Comparison of ENCODE assay signal across 8 mouse cellular contexts in the genomic region with DNA sequence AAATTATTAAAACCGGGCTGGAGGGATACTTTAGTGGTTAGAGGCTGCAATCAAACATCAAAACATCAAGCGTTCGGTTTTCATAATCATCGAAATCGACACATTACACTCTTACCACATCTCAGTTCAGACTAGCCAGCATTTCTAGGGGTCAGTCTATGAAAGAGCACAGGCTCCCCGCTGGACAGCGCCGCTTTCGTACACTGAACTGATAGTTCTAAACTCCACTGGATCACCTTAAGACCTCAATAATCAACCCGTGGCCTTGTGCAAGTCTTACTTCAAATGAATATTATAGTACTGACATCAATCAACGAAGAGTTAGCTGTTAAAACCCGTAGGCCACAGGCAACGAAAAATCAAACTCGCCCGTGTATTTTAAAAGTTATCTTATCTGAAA. TPM values are rescaled to one million over a fixed set of nuclear protein-coding genes. Genes with fewer than 3 reads are reported as not detected.
DNase-seq lines count a peak whose midpoint lies in the region; ATAC-seq and TF ChIP-seq lines count a peak whose summit lies in the region.

No protein-coding gene starts in this region.

- no peak overlapping the region for H3K9ac ChIP-seq in neural tube, embryonic 11.5 days (ENCODE audit: low read length)
- 0 out of 2 replicates have a peak overlapping the region, but pooled peaks have one; percentile 44 for H3K9ac ChIP-seq in embryonic facial prominence, embryonic 15.5 days
- H3K9ac ChIP-seq in limb, embryonic 14.5 days (ENCODE audit: low read depth, low read length, severe bottlenecking), result peak overlapping the region; percentile 70; the same call in 1 of the 2 replicates
- peak overlapping the region; percentile 75 for H3K9ac ChIP-seq in stomach, embryonic 16.5 days (ENCODE audit: low read length)

- H3K4me2 ChIP-seq in neural tube, embryonic 11.5 days (ENCODE audit: low read depth), result peak overlapping the region; percentile 86
- peak overlapping the region; percentile 84 for H3K4me2 ChIP-seq in embryonic facial prominence, embryonic 15.5 days (replicated peaks)
- peak overlapping the region; percentile 92 for H3K4me2 ChIP-seq in limb, embryonic 14.5 days (replicated peaks; ENCODE audit: low read depth, low read length, severe bottlenecking)
- H3K4me2 ChIP-seq in stomach, embryonic 16.5 days (ENCODE audit: low read depth, low read length), result peak overlapping the region; percentile 77

- WGBS in neural tube, embryonic 11.5 days, result 41% methylated on average over 15 of the region's 15 CpGs
- WGBS in embryonic facial prominence, embryonic 15.5 days, result 26% methylated on average over 15 of the region's 15 CpGs
- WGBS in limb, embryonic 14.5 days, result 27% methylated on average over 15 of the region's 15 CpGs
- WGBS in stomach, embryonic 16.5 days, result 34% methylated on average over 15 of the region's 15 CpGs

- H3K27ac ChIP-seq in neural tube, embryonic 11.5 days (ENCODE audit: low read depth, low read length), result no peak overlapping the region
- H3K27ac ChIP-seq in embryonic facial prominence, embryonic 15.5 days (replicated peaks), result no peak overlapping the region
- H3K27ac ChIP-seq in limb, embryonic 14.5 days (replicated peaks; ENCODE audit: low read depth, low read length), result no peak overlapping the region
- H3K27ac ChIP-seq in stomach, embryonic 16.5 days (ENCODE audit: low read length), result no peak overlapping the region

- peak overlapping the region; percentile 63 for H3K4me3 ChIP-seq in neural tube, embryonic 11.5 days (ENCODE audit: low read depth, low read length)
- peak overlapping the region; percentile 68 for H3K4me3 ChIP-seq in embryonic facial prominence, embryonic 15.5 days (replicated peaks)
- H3K4me3 ChIP-seq in limb, embryonic 14.5 days (replicated peaks; ENCODE audit: low read length), result peak overlapping the region; percentile 72
- peak overlapping the region; percentile 70 for H3K4me3 ChIP-seq in stomach, embryonic 16.5 days (replicated peaks; ENCODE audit: low read length)

- no peaks in the 10 kb centered on the region for H3K4me1 ChIP-seq in neural tube, embryonic 11.5 days (ENCODE audit: control insufficient read depth, insufficient read depth, low read length)
- 0 out of 2 replicates have a peak, but pooled peaks cover 3% of the 10 kb centered on the region for H3K4me1 ChIP-seq in embryonic facial prominence, embryonic 15.5 days
- H3K4me1 ChIP-seq in limb, embryonic 14.5 days (ENCODE audit: control insufficient read depth, insufficient read depth, low read length), result peaks cover 2% of the 10 kb centered on the region; the same call in 1 of the 2 replicates
- no peaks in the 10 kb centered on the region for H3K4me1 ChIP-seq in stomach, embryonic 16.5 days (ENCODE audit: control insufficient read depth, insufficient read depth, low read length)

- no peaks in the 10 kb centered on the region for H3K27me3 ChIP-seq in neural tube, embryonic 11.5 days (ENCODE audit: control insufficient read depth, insufficient read depth, low read length)
- no peaks in the 10 kb centered on the region for H3K27me3 ChIP-seq in embryonic facial prominence, embryonic 15.5 days
- H3K27me3 ChIP-seq in limb, embryonic 14.5 days (ENCODE audit: control insufficient read depth, insufficient read depth, low read length), result no peaks in the 10 kb centered on the region
- no peaks in the 10 kb centered on the region for H3K27me3 ChIP-seq in stomach, embryonic 16.5 days (ENCODE audit: control insufficient read depth, insufficient read depth, low read length)

- DNase-seq in neural tube, embryonic 11.5 days (ENCODE audit: low spot score), result no peak
- no peak for DNase-seq in neural tube, embryonic 10.5 days (ENCODE audit: extremely low spot score, low spot score)
- DNase-seq in limb, embryonic 14.5 days (ENCODE audit: low spot score), result no peak
- no peak for DNase-seq in cerebellum, adult 18-20 months
- DNase-seq in urinary bladder, postnatal 14 days (ENCODE audit: low spot score), result no peak
- DNase-seq in urinary bladder, postnatal 10 days (ENCODE audit: low spot score), result no peak

- no peaks in the 10 kb centered on the region for H3K9me3 ChIP-seq in neural tube, embryonic 11.5 days (ENCODE audit: control insufficient read depth, low read length)
- H3K9me3 ChIP-seq in embryonic facial prominence, embryonic 15.5 days (replicated peaks), result no peaks in the 10 kb centered on the region
- no peaks in the 10 kb centered on the region for H3K9me3 ChIP-seq in limb, embryonic 14.5 days (ENCODE audit: control insufficient read depth, low read length)
- H3K9me3 ChIP-seq in stomach, embryonic 16.5 days (replicated peaks; ENCODE audit: control insufficient read depth, low read length), result no peaks in the 10 kb centered on the region

- no peak for TF ChIP-seq POLR2A in limb, embryonic 14.5 days (IDR thresholded peaks at IDR 0.05; ENCODE audit: borderline replicate concordance, extremely low read depth, insufficient read depth, insufficient read length)

- H3K36me3 ChIP-seq in neural tube, embryonic 11.5 days (ENCODE audit: control insufficient read depth, insufficient read depth, low read length), result no peaks in the 10 kb centered on the region
- no peaks in the 10 kb centered on the region for H3K36me3 ChIP-seq in embryonic facial prominence, embryonic 15.5 days
- no peaks in the 10 kb centered on the region for H3K36me3 ChIP-seq in limb, embryonic 14.5 days (ENCODE audit: control insufficient read depth, insufficient read depth, low read length)
- H3K36me3 ChIP-seq in stomach, embryonic 16.5 days (ENCODE audit: control insufficient read depth, insufficient read depth, low read length), result 0 out of 2 replicates have a peak, but pooled peaks cover 3% of the 10 kb centered on the region

- ATAC-seq in neural tube, embryonic 11.5 days (ENCODE audit: insufficient read depth, low FRiP score, low TSS enrichment), result no peak
- no peak for ATAC-seq in embryonic facial prominence, embryonic 15.5 days (ENCODE audit: insufficient number of reproducible peaks, low FRiP score, low TSS enrichment, low read depth)
- no peak for ATAC-seq in limb, embryonic 14.5 days (ENCODE audit: low FRiP score, low read depth)
- ATAC-seq in stomach, embryonic 16.5 days (ENCODE audit: insufficient read depth, low FRiP score), result no peak

RNA-seq across cellular contexts. Expression of a gene that starts 1.0 kb away (rescaled TPM):
- 63.4 and 66.4 TPM in 2 replicates for polyA plus RNA-seq in neural tube, embryonic 11.5 days (2014; fragmentation: Nextera tagmentation; extraction: Ambion mirVana)
- 42.7 and 43.3 TPM in 2 replicates for polyA plus RNA-seq in embryonic facial prominence, embryonic 15.5 days (2015; fragmentation: Nextera tagmentation; extraction: Ambion mirVana)
- polyA plus RNA-seq in limb, embryonic 14.5 days (2012; rRNA removed), result 25.2 and 28.7 TPM in 2 replicates
- 53.9 and 56.0 TPM in 2 replicates for polyA plus RNA-seq in limb, embryonic 14.5 days (2014; fragmentation: Nextera tagmentation; extraction: Ambion mirVana)
- polyA plus RNA-seq in stomach, embryonic 16.5 days (2015; fragmentation: Nextera tagmentation; extraction: Ambion mirVana), result 181 and 183 TPM in 2 replicates
